Mouse (Mus musculus): ENCODE results near the gene Zfp523. TPM values are rescaled to one million over a fixed set of nuclear protein-coding genes. Genes with fewer than 3 reads are reported as not detected.

Zfp523 gene
- total and polyA plus RNA-seq, 3 experiments, result 29.5 to 53.0 TPM; not detected in 1

- Histone ChIP-seq H3K27ac (ENCODE audit: control insufficient read depth, low read depth, low read length) (no peak overlapping the region), H3K4me1 (ENCODE audit: control insufficient read depth in 1 of 2, insufficient read depth in 2 of 2, low read length in 2 of 2) (no peaks in the 10 kb centered on the region)
These were observed 4.0 kb downstream of the Zfp523 start for GRCm38 (mm10) chr17:28180783-28181544.

GRCm38 (mm10) chr17:28184971-28185638 lies 8.2 kb downstream of the Zfp523 start:
- TF ChIP-seq CHD2 (IDR thresholded peaks at IDR 0.05; ENCODE audit: low read length) (no peak), MAZ (IDR thresholded peaks at IDR 0.05; ENCODE audit: low read depth, low read length) (no peak), CHD1 (IDR thresholded peaks at IDR 0.05; ENCODE audit: low read depth, low read length) (no peak), POLR2A (IDR thresholded peaks at IDR 0.05; ENCODE audit: control insufficient read depth in 1 of 2, insufficient read depth in 1 of 2, low read depth in 1 of 2, low read length in 2 of 2, poor library complexity in 1 of 2) (no peak), USF2 (IDR thresholded peaks at IDR 0.05; ENCODE audit: borderline replicate concordance in 1 of 2, insufficient read depth in 1 of 2, low read depth in 1 of 2, low read length in 2 of 2) (no peak), POLR2AphosphoS5 (IDR thresholded peaks at IDR 0.05; ENCODE audit: borderline replicate concordance, low read depth, low read length) (no peak), ETS1 (IDR thresholded peaks at IDR 0.05; ENCODE audit: low read depth, low read length) (no peak), POLR2AphosphoS2 (IDR thresholded peaks at IDR 0.05; ENCODE audit: low read length) (no peak), HCFC1 (IDR thresholded peaks at IDR 0.05; ENCODE audit: low read depth, low read length) (no peak), NELFE (IDR thresholded peaks at IDR 0.05; ENCODE audit: low read depth, low read length) (no peak), MEF2A (IDR thresholded peaks at IDR 0.05; ENCODE audit: extremely low read depth, insufficient replicate concordance, low read depth, low read length, poor library complexity, severe bottlenecking) (no peak), TBP (IDR thresholded peaks at IDR 0.05; ENCODE audit: low read depth, low read length) (no peak), ZMIZ1 (IDR thresholded peaks at IDR 0.05; ENCODE audit: low read depth, low read length) (no peak), UBTF (IDR thresholded peaks at IDR 0.05; ENCODE audit: borderline replicate concordance, insufficient read depth, low read depth, low read length) (no peak), NRF1 (IDR thresholded peaks at IDR 0.05; ENCODE audit: insufficient read depth, low read depth, low read length, poor library complexity, severe bottlenecking) (no peak), GATA1 (IDR thresholded peaks at IDR 0.05; ENCODE audit: low read depth, low read length) (no peak), USF1 (IDR thresholded peaks at IDR 0.05; ENCODE audit: low read depth, low read length) (no peak)
- no peak for DNase-seq (ENCODE audit: low read depth, low spot score)
- Histone ChIP-seq H3K9ac (ENCODE audit: control insufficient read depth, low read depth, low read length, poor library complexity, severe bottlenecking) (no peak overlapping the region), H3K9me3 (replicated peaks; ENCODE audit: insufficient read depth, low read length) (no peaks in the 10 kb centered on the region), H3K4me3 (ENCODE audit: control insufficient read depth in 1 of 2, insufficient read depth in 1 of 2, low read depth in 2 of 2, low read length in 2 of 2) (no peak overlapping the region), H3K4me1 (ENCODE audit: control insufficient read depth in 1 of 2, insufficient read depth in 2 of 2, low read length in 2 of 2) (no peaks in the 10 kb centered on the region), H3K79me2 (ENCODE audit: control insufficient read depth, insufficient read depth, low read length, poor library complexity) (no peaks in the 10 kb centered on the region; the same call in 1 of the 2 replicates), H3K27ac (ENCODE audit: control insufficient read depth, low read depth, low read length) (no peak overlapping the region), H3K36me3 (ENCODE audit: control insufficient read depth in 1 of 2, insufficient read depth in 2 of 2, low read length in 2 of 2) (no peaks in the 10 kb centered on the region), H3K27me3 (ENCODE audit: control insufficient read depth in 1 of 2, insufficient read depth in 2 of 2, low read length in 2 of 2) (no peaks in the 10 kb centered on the region)

More at GRCm38 (mm10) chr17:28180783-28181544, 4.0 kb downstream of the Zfp523 start:
- Histone ChIP-seq H3K79me2 (ENCODE audit: control insufficient read depth, insufficient read depth, low read length, poor library complexity) (peaks cover 5% of the 10 kb centered on the region; the same call in 1 of the 2 replicates), H3K27me3 (ENCODE audit: control insufficient read depth in 1 of 2, insufficient read depth in 2 of 2, low read length in 2 of 2) (no peaks in the 10 kb centered on the region), H3K36me3 (ENCODE audit: control insufficient read depth in 1 of 2, insufficient read depth in 2 of 2, low read length in 2 of 2) (peaks cover 0 to 2% of the 10 kb centered on the region in 2 experiments; a peak in 1 of 4 replicates), H3K9me3 (replicated peaks; ENCODE audit: insufficient read depth, low read length) (no peaks in the 10 kb centered on the region), H3K4me3 (ENCODE audit: control insufficient read depth in 1 of 2, insufficient read depth in 1 of 2, low read depth in 2 of 2, low read length in 2 of 2) (no peak overlapping the region), H3K9ac (ENCODE audit: control insufficient read depth, low read depth, low read length, poor library complexity, severe bottlenecking) (no peak overlapping the region)
- TF ChIP-seq TCF12 (IDR thresholded peaks at IDR 0.05; ENCODE audit: low read depth, low read length) (no peak), ETS1 (IDR thresholded peaks at IDR 0.05; ENCODE audit: low read depth, low read length) (no peak), MYB (IDR thresholded peaks at IDR 0.05; ENCODE audit: low read depth, low read length) (no peak), ZMIZ1 (IDR thresholded peaks at IDR 0.05; ENCODE audit: low read depth, low read length) (no peak)
- no peak for DNase-seq (ENCODE audit: low read depth, low spot score)
